Mouse (Mus musculus) ES-E14 (cell line): Measurements from ENCODE around the gene Lin54.

Experiments
- HCFC1 ChIP-seq: IDR thresholded peaks from 2 replicates; pipeline ENCODE4 v1.6.1; 2012; ENCODE audit warnings: low read length, inconsistent platforms, borderline replicate concordance; ENCODE audit not compliant: insufficient read depth
- MAFK ChIP-seq: IDR thresholded peaks from 2 replicates; pipeline ENCODE4 v1.6.1; 2014; ENCODE audit warnings: mild to moderate bottlenecking, low read depth, low read length, inconsistent platforms; ENCODE audit not compliant: insufficient read depth
- ZC3H11A ChIP-seq: IDR thresholded peaks from 2 replicates; pipeline ENCODE4 v1.6.1; 2012; ENCODE audit warnings: low read depth, mild to moderate bottlenecking, inconsistent platforms, low read length, borderline replicate concordance
- ZNF384 ChIP-seq: IDR thresholded peaks from 2 replicates; pipeline ENCODE4 v1.6.1; 2012; ENCODE audit warnings: low read depth, low read length, inconsistent platforms

- no peak for TF ChIP-seq ZNF384
- TF ChIP-seq MAFK, result no peak
- no peak; the same call in 1 of the 2 replicates for TF ChIP-seq HCFC1
- TF ChIP-seq ZC3H11A, result no peak
Measured at GRCm38 (mm10) chr5:100428734-100429343, 71.6 kb downstream of the Lin54 start.
